Mouse (Mus musculus) retina, adult 2 months (tissue): ENCODE data around the gene Tbc1d17.
A peak's percentile ranks its signal among the peaks of the same experiment; 100 is the strongest.
"Not testable (repeated sequence)": the region's sequence is repeated elsewhere in the genome, so short reads cannot be mapped to it uniquely, and the experiment has no call there.

ENCODE experiments used
- DNase-seq: peaks from one replicate; pipeline ENCODE4 v3.0.0-alpha.2; 2012; ENCODE audit warnings: low read depth, low spot score

Gene Tbc1d17

GRCm38 (mm10) chr7:44848561-44849415 lies at the start of gene Tbc1d17, which contains the start of gene Akt1s1:
TSS of gene Tbc1d17 (minus strand) at chr7:44849079.
TSS of gene Akt1s1 (plus strand) at chr7:44848991.
- peak; percentile 100 for DNase-seq

- no peak for DNase-seq
These were observed 49.7 kb upstream of the Tbc1d17 start for GRCm38 (mm10) chr7:44898607-44899006.

- no peak for DNase-seq
These were observed 47.6 kb upstream of the Tbc1d17 start for GRCm38 (mm10) chr7:44896499-44896898.

- peak; percentile 89 for DNase-seq
These were observed 46.9 kb upstream of the Tbc1d17 start, which contains the start of gene Fuz for GRCm38 (mm10) chr7:44895593-44896434. TSS of gene Fuz (plus strand) at chr7:44896079.

DNA sequence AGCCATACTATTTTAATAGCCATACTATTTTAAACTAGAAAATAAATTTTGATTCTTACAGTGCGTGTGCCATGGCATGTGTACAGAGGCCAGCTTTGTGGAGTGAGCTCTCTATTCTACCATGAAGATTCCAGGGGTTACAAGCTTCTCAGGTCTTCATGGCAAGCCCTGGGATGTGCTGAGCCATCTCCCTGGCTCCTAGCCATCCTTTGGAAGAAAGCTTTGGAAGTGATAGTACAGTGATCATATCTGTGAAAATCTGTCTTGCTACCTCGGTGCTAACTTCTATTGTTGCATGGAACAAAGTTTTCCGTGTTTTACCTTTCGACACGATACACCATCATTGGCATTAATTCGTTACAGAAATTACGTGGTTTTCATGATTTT lies 46.3 kb upstream of the Tbc1d17 start:
- DNase-seq = no peak

GRCm38 (mm10) chr7:44894175-44894574 lies 45.3 kb upstream of the Tbc1d17 start:
- DNase-seq = no peak

DNA sequence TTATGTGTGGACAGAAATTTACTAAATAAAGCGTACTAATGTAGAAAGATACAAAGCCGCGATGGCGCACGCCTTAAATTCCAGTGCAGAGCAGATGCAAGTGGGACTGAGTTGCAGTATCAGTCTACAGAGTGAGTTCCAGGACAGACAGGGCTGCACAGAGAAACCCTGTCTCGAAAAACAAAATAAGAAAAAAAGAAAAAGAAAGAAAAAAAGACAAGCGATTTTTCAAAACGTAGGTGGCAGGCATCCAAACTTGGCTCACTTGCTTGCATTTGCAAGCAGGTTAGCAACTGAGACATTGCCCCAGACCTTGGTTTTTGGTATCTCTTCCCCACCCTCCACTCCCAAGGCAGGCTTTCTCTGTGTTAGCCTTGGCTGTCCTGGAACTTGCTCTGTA lies 44.3 kb upstream of the Tbc1d17 start:
- no peak for DNase-seq

DNA sequence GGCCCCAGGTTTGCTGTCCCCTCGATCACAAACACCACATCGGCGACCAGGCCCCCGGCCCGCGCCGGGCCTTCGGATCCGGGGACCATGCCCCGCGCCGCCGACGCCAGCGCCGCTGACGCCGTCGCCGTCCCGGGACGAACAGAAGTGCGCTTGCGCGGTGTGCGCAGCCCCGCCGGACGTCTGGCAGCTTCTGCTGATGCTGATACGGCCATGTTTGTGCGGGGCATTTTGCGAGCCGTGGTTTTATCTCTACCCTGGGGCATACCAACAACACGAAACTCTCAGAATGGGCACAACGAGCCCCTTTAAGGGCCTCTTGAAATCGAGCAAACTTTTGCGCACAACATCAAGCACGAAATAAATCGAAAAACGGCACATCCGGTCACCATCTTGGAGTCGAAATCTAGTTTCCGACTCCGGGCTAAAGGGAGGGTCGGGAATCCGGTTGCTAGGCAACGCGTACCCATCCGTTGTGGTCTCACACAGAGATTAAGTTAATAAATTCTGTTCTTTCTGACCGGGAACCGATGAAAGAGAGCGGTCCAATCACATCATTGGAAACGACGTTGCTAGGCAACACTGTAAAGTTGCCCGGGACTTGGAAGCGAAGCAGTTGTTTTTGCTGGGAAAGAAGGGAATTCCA lies 43.5 kb upstream of the Tbc1d17 start, which contains the start of gene Med25:
Gene Med25 (minus strand): TSS at position 437 of the 646 bp plus-strand sequence.
- DNase-seq = peak; percentile 83

DNA sequence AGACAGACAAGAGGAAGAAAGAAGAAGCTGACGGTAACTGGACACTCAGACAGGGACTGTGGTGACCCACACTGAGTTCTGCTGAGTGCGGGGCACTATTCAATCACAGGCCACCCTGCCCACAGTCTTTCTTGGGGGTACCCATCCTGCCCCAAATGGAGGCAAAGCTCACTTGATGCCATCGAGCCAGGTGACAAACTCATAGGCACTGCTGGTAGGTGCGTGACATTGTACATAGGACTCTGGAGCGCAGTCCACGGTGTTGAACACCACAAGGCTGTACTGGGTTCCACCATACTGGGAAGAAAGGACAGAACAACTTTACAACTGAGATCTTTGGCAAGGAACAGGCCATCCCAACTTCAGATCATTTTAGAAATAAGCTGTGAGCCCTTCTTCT lies 42.7 kb upstream of the Tbc1d17 start:
- no peak for DNase-seq

DNA sequence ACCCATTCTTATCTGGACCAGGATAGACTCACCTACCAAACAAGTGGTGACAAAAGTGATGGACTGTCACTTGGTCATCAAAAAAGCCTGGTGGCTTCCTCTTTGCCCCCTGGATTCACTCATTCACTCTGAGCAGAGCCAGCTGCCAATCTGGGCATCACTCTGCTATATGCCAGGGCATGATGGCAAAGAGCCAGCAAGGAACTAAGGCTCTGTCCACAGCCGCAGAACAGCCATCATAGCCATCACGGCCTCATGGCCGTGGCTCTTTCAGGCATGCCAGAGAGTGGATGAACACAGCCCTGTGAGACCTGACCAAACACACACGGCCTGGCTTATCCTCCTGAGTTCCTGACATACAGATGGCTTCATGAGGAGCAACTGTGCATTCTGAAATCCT lies 41.9 kb upstream of the Tbc1d17 start:
- DNase-seq = no peak

DNA sequence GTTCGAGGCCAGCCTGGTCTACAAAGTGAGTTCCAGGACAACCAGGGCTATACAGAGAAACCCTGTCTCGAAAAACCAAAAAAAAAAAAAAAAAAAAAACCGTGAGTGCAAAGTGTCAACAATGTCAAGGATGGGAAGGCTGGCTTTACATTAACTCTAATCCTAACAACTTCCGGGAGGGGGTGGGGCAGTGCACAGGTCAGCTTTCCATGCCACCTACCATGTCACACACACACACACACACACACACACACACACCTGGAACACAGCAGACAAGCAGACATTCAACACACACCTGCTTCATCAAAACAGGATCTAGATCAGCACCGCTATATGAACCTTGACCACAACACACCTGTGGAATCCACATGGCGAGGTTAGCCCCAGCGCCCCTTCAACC lies 41.3 kb upstream of the Tbc1d17 start:
- DNase-seq = no peak

DNA sequence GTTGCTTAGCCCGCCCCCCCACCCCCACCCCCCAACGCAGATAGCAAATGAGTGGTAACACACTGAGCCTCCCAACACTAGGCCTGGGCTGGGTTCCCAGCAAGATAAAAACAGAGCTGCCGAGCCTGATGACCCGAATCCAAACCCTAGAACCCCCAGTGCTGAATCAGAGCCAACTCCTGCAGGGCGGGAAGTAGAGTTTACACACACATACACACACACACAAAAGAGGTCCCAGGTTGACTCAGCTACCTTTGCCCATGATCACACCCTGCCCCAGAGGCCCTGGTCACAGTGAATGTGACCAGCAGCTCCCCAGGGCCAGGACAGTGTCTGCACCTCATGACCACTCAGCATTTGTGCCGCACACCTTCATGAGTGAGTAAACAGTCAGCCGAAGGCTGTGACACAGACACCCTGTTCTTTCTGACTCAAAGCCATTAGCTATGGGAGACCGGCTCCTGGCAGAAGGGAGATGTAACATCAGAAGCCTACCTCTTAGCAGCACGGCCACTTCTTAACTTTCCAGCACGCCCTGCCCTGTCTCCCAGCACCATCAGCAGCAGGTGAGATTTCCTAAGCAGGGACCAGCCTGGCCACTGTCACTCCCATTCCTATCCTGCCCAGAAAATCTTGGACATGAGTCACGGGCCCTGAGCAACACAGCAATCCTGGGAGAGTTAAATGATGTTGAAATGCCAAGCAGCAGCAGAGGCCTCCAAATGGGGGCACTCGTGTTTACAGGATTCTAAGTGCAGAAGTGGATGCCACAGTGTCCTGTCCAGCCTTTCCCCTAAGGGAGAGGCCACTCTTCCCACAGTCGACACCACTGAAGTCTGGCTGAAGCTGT lies 39.6 kb upstream of the Tbc1d17 start:
- no peak for DNase-seq

GRCm38 (mm10) chr7:44886964-44887363 lies 38.1 kb upstream of the Tbc1d17 start:
- no peak for DNase-seq

- DNase-seq = no peak
These were observed 35.8 kb upstream of the Tbc1d17 start for GRCm38 (mm10) chr7:44884637-44885036.

- DNase-seq = no peak
These were observed 34.2 kb upstream of the Tbc1d17 start for GRCm38 (mm10) chr7:44883036-44883435.

DNA sequence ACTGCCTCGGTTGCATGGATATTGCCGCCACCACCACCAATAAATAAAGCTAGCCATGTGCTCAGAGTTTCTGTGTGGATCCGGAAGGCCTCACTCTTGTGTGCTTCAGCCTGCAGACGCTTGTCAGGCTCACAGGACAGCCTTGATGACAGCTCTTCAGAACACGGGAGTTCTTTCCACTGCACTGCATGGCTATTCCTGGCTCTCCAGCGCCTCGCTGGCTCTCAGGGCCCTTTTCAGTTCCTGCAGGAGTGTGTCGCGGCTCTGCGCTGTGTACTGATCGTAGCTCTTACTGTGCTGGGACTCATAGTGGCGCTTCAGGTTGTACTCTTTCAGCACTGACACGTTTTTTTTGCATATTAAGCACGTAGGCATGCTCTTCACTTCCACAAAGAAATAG lies 29.0 kb upstream of the Tbc1d17 start:
- DNase-seq = no peak

GRCm38 (mm10) chr7:44871774-44872173 lies 22.9 kb upstream of the Tbc1d17 start:
- not testable (repeated sequence) for DNase-seq

DNA sequence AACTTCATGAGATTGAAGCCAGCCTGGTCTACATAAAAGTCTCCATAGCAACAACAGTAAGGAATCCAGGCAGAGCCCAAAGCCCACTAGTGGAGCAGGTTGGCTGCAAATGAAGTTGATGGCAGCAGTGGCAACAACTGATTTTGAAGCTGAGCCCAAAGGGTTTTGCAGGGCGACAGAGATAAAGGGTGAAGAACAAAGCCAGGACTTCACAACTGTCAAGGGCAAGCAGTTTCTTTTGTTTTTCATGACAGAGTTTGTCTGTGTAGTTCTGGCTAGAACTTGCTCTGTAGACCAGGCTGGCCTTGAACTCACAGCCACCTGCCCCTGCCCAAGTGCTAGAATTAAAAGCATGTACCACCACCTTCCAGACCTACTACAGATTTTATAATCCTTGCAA lies 22.3 kb upstream of the Tbc1d17 start:
- no peak for DNase-seq

DNA sequence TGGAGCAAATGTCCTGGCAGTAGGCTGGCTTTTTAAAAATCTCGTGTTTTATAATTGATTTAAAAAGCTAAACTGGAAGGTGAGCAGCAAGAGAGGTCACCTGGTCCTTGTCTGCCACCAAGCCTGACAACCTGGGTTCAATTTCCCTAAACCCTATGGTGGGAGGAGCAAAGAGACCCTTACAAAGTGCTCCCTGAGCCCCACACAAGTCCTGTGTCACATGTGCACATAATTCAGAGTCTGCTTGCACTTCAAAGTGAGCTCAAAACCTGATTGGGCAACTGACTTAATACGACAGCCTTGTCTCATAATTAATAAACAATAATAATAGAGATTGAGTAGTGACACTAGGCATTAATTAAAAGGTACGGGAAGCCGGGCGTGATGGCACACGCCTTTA lies 21.7 kb upstream of the Tbc1d17 start:
- DNase-seq = no peak

GRCm38 (mm10) chr7:44869697-44870528 lies 21.0 kb upstream of the Tbc1d17 start, which contains the start of gene Ptov1:
TSS of gene Ptov1 (minus strand) at chr7:44869788.
- DNase-seq = peak; percentile 91
